Mouse (Mus musculus): Measurements from ENCODE around the gene Tert. TPM values are rescaled to one million over a fixed set of nuclear protein-coding genes. Genes with fewer than 3 reads are reported as not detected.
A peak's percentile ranks its signal among the peaks of the same experiment; 100 is the strongest.

The Tert gene
- polyA plus RNA-seq, 1 experiment from 2014 or later: 3.7 TPM

- Histone ChIP-seq H3K27ac (no peak overlapping the region), H3K4me3 (replicated peaks) (peak overlapping the region; percentile 66), H3K9ac (no peak overlapping the region), H3K4me2 (peak overlapping the region; percentile 88), H3K9me3 (no peaks in the 10 kb centered on the region), H3K27me3 (replicated peaks) (no peaks in the 10 kb centered on the region), H3K4me1 (peaks cover 12% of the 10 kb centered on the region), H3K36me3 (0 out of 2 replicates have a peak, but pooled peaks cover 4% of the 10 kb centered on the region)
- ATAC-seq (ENCODE audit: insufficient read depth, low FRiP score, low read depth): no peak
- WGBS: 44% methylated on average over 6 of the region's 6 CpGs
Measured at GRCm38 (mm10) chr13:73626410-73626744, 334 bp upstream of the Tert start.

GRCm38 (mm10) chr13:73628586-73629113 lies 1.9 kb downstream of the Tert start:
- Histone ChIP-seq H3K9me3 (no peaks in the 10 kb centered on the region), H3K4me2 (no peak overlapping the region), H3K9ac (no peak overlapping the region), H3K4me1 (peaks cover 12% of the 10 kb centered on the region), H3K27ac (no peak overlapping the region), H3K27me3 (replicated peaks) (no peaks in the 10 kb centered on the region), H3K4me3 (replicated peaks) (no peak overlapping the region), H3K36me3 (no peaks in the 10 kb centered on the region)
- no peak for ATAC-seq (ENCODE audit: insufficient read depth, low FRiP score, low read depth)
- WGBS: 89% methylated on average over 11 of the region's 11 CpGs

GRCm38 (mm10) chr13:73631837-73632236 lies 5.1 kb downstream of the Tert start:
- Histone ChIP-seq H3K36me3 (no peaks in the 10 kb centered on the region), H3K4me1 (peaks cover 12% of the 10 kb centered on the region)

GRCm38 (mm10) chr13:73637826-73638225 lies 11.1 kb downstream of the Tert start:
- Histone ChIP-seq H3K9me3 (no peaks in the 10 kb centered on the region), H3K4me2 (no peak overlapping the region), H3K27me3 (replicated peaks) (no peaks in the 10 kb centered on the region), H3K9ac (no peak overlapping the region), H3K4me3 (replicated peaks) (no peak overlapping the region), H3K4me1 (no peaks in the 10 kb centered on the region), H3K36me3 (no peaks in the 10 kb centered on the region), H3K27ac (no peak overlapping the region)
- WGBS: 57% methylated on average over 5 of the region's 6 CpGs
- no peak for ATAC-seq (ENCODE audit: insufficient read depth, low FRiP score, low read depth)

More at GRCm38 (mm10) chr13:73631837-73632236, 5.1 kb downstream of the Tert start:
- no peak overlapping the region for H3K27ac ChIP-seq
- H3K4me3 ChIP-seq (replicated peaks): no peak overlapping the region
- WGBS: 90% methylated on average over 3 of the region's 3 CpGs
- H3K4me2 ChIP-seq: no peak overlapping the region
- H3K9ac ChIP-seq: no peak overlapping the region
- no peak for ATAC-seq (ENCODE audit: insufficient read depth, low FRiP score, low read depth)
- H3K9me3 ChIP-seq: no peaks in the 10 kb centered on the region
- H3K27me3 ChIP-seq (replicated peaks): no peaks in the 10 kb centered on the region

GRCm38 (mm10) chr13:73641296-73641695 lies 14.6 kb downstream of the Tert start:
- Histone ChIP-seq H3K36me3 (no peaks in the 10 kb centered on the region), H3K4me3 (replicated peaks) (no peak overlapping the region), H3K27me3 (replicated peaks) (no peaks in the 10 kb centered on the region), H3K4me2 (no peak overlapping the region), H3K9ac (no peak overlapping the region), H3K9me3 (no peaks in the 10 kb centered on the region), H3K4me1 (no peaks in the 10 kb centered on the region), H3K27ac (no peak overlapping the region)
- ATAC-seq (ENCODE audit: insufficient read depth, low FRiP score, low read depth): no peak
- 83% methylated on average over 4 of the region's 4 CpGs for WGBS

GRCm38 (mm10) chr13:73646397-73647087 lies 19.8 kb downstream of the Tert start:
- Histone ChIP-seq H3K4me2 (no peak overlapping the region), H3K36me3 (peaks cover 3% of the 10 kb centered on the region; the same call in 1 of the 2 replicates), H3K27ac (no peak overlapping the region), H3K9me3 (no peaks in the 10 kb centered on the region), H3K4me3 (replicated peaks) (no peak overlapping the region), H3K4me1 (no peaks in the 10 kb centered on the region), H3K27me3 (replicated peaks) (no peaks in the 10 kb centered on the region), H3K9ac (no peak overlapping the region)
- WGBS: 35% methylated on average over 6 of the region's 6 CpGs
- no peak; the same call in 1 of the 2 replicates for ATAC-seq (ENCODE audit: insufficient read depth, low FRiP score, low read depth)

- no peak overlapping the region for H3K4me3 ChIP-seq (replicated peaks)
- no peak overlapping the region for H3K9ac ChIP-seq
- no peak overlapping the region for H3K4me2 ChIP-seq
- H3K27ac ChIP-seq: no peak overlapping the region
- no peaks in the 10 kb centered on the region for H3K4me1 ChIP-seq
- H3K27me3 ChIP-seq (replicated peaks): no peaks in the 10 kb centered on the region
- WGBS: 77% methylated on average over 3 of the region's 3 CpGs
- H3K9me3 ChIP-seq: no peaks in the 10 kb centered on the region
- ATAC-seq (ENCODE audit: insufficient read depth, low FRiP score, low read depth): no peak
- peaks cover 1% of the 10 kb centered on the region; the same call in 1 of the 2 replicates for H3K36me3 ChIP-seq
Measured at GRCm38 (mm10) chr13:73653266-73653665, 26.6 kb downstream of the Tert start.

GRCm38 (mm10) chr13:73654976-73655375 lies 28.3 kb downstream of the Tert start:
- Histone ChIP-seq H3K4me1 (no peaks in the 10 kb centered on the region), H3K27ac (no peak overlapping the region), H3K36me3 (no peaks in the 10 kb centered on the region), H3K27me3 (replicated peaks) (no peaks in the 10 kb centered on the region), H3K9me3 (no peaks in the 10 kb centered on the region), H3K4me3 (replicated peaks) (no peak overlapping the region), H3K9ac (no peak overlapping the region), H3K4me2 (no peak overlapping the region)
- 70% methylated on average over 3 of the region's 3 CpGs for WGBS
- ATAC-seq (ENCODE audit: insufficient read depth, low FRiP score, low read depth): no peak

- Histone ChIP-seq H3K9me3 (no peaks in the 10 kb centered on the region), H3K4me2 (no peak overlapping the region), H3K36me3 (no peaks in the 10 kb centered on the region), H3K4me3 (replicated peaks) (no peak overlapping the region), H3K27me3 (replicated peaks) (no peaks in the 10 kb centered on the region), H3K4me1 (no peaks in the 10 kb centered on the region), H3K27ac (no peak overlapping the region), H3K9ac (no peak overlapping the region)
- ATAC-seq (ENCODE audit: insufficient read depth, low FRiP score, low read depth): no peak
- WGBS: 34% methylated on average over 2 of the region's 2 CpGs
Measured at GRCm38 (mm10) chr13:73658953-73659352, 32.2 kb downstream of the Tert start.

- ATAC-seq (ENCODE audit: insufficient read depth, low FRiP score, low read depth): no peak
- Histone ChIP-seq H3K36me3 (no peaks in the 10 kb centered on the region), H3K27ac (no peak overlapping the region), H3K9me3 (no peaks in the 10 kb centered on the region), H3K9ac (no peak overlapping the region), H3K4me3 (replicated peaks) (no peak overlapping the region), H3K4me1 (no peaks in the 10 kb centered on the region), H3K27me3 (replicated peaks) (no peaks in the 10 kb centered on the region), H3K4me2 (no peak overlapping the region)
- 60% methylated on average over 2 of the region's 2 CpGs for WGBS
Measured at GRCm38 (mm10) chr13:73660163-73660695, 33.5 kb downstream of the Tert start.

- H3K4me1 ChIP-seq: no peaks in the 10 kb centered on the region
- 85% methylated on average over 7 of the region's 7 CpGs for WGBS
- ATAC-seq (ENCODE audit: insufficient read depth, low FRiP score, low read depth): no peak
- H3K27me3 ChIP-seq (replicated peaks): no peaks in the 10 kb centered on the region
- no peak overlapping the region for H3K27ac ChIP-seq
- no peaks in the 10 kb centered on the region for H3K36me3 ChIP-seq
- H3K4me2 ChIP-seq: no peak overlapping the region
- no peaks in the 10 kb centered on the region for H3K9me3 ChIP-seq
- no peak overlapping the region for H3K4me3 ChIP-seq (replicated peaks)
- H3K9ac ChIP-seq: no peak overlapping the region
Measured at GRCm38 (mm10) chr13:73675161-73675560, 48.5 kb downstream of the Tert start.

- Histone ChIP-seq H3K36me3 (no peaks in the 10 kb centered on the region), H3K27me3 (replicated peaks) (no peaks in the 10 kb centered on the region), H3K4me1 (no peaks in the 10 kb centered on the region), H3K4me2 (no peak within 1 kb of the TSS), H3K9ac (no peak within 1 kb of the TSS), H3K9me3 (no peaks in the 10 kb centered on the region), H3K27ac (no peak within 1 kb of the TSS), H3K4me3 (replicated peaks) (no peak within 1 kb of the TSS)
- 78% methylated on average over 3 of the region's 3 CpGs for WGBS
- no peak for ATAC-seq (ENCODE audit: insufficient read depth, low FRiP score, low read depth)
Measured at GRCm38 (mm10) chr13:73677853-73678252, 51.1 kb downstream of the Tert start, which contains the start of gene Slc6a18. Slc6a18 (minus strand) TSS chr13:73678023.
